Mouse (Mus musculus) intestine, embryonic 16.5 days (tissue): ENCODE measurements at regions not wholly inside any gene's neighbourhood (a gene's known extent, or its start where the extent isn't known, plus 50 kb on each side); places are given as distances from the start of the nearest gene placed in this dataset.

ENCODE experiments used
- ATAC-seq: fragments of 200-750 bp; cut with Nextera tagmentation; 2 replicates; pipeline ENCODE4 v1.8.0; 2017; ENCODE audit warnings: moderate TSS enrichment, moderate library complexity
- H3K27ac ChIP-seq: fragments of 300-500 bp; sonication (generic); 2 replicates; pipeline ENCODE4 v1.5.1; 2014; ENCODE audit warnings: mild to moderate bottlenecking, low read length
- H3K27me3 ChIP-seq: fragments of 300-500 bp; sonication (generic); replicated peaks from 2 replicates; pipeline ENCODE4 v1.6.1; 2014; ENCODE audit warnings: low read length, control low read depth, mixed read lengths; ENCODE audit not compliant: control insufficient read depth, insufficient read depth
- H3K36me3 ChIP-seq: fragments of 300-500 bp; sonication (generic); 2 replicates; pipeline ENCODE4 v1.6.1; 2014; ENCODE audit warnings: low read length, control low read depth; ENCODE audit not compliant: control insufficient read depth, insufficient read depth
- H3K4me1 ChIP-seq: fragments of 300-500 bp; sonication (generic); 2 replicates; pipeline ENCODE4 v1.6.1; 2014; ENCODE audit warnings: low read length, control low read depth, mixed read lengths; ENCODE audit not compliant: control insufficient read depth, insufficient read depth
- H3K4me2 ChIP-seq: fragments of 300-500 bp; sonication (generic); 2 replicates; pipeline ENCODE4 v1.6.1; 2014; ENCODE audit warnings: low read depth, low read length, control low read depth
- H3K4me3 ChIP-seq: fragments of 300-500 bp; sonication (generic); 2 replicates; pipeline ENCODE4 v1.5.1; 2014; ENCODE audit warnings: mild to moderate bottlenecking, low read length
- H3K9ac ChIP-seq: fragments of 300-500 bp; sonication (generic); 2 replicates; pipeline ENCODE4 v1.6.1; 2014; ENCODE audit warnings: low read depth, low read length
- H3K9me3 ChIP-seq: fragments of 300-500 bp; sonication (generic); 2 replicates; pipeline ENCODE4 v1.6.1; 2016; ENCODE audit warnings: low read length, control low read depth; ENCODE audit not compliant: control insufficient read depth
- WGBS: fragments of 180-500 bp; shearing (Covaris S2); extraction: QIAGEN DNeasy Blood & Tissue Kit; methylation state at CpG from one replicate; pipeline ENCODE4 v1.1.7; 2014; 5-methylcytosine and 5-hydroxymethylcytosine counted together

GRCm38 (mm10) chr15:64541395-64541794 is 276.1 kb upstream of the Gm21798 start:
- 80% methylated on average over 3 of the region's 3 CpGs for WGBS
- no peak overlapping the region for H3K27ac ChIP-seq

GRCm38 (mm10) chr15:64542250-64542901 is 275.1 kb upstream of the Gm21798 start:
- Histone ChIP-seq H3K9me3 (no peaks in the 10 kb centered on the region), H3K4me2 (no peak overlapping the region), H3K9ac (no peak overlapping the region), H3K27ac (no peak overlapping the region), H3K4me1 (no peaks in the 10 kb centered on the region; the same call in 1 of the 2 replicates), H3K27me3 (no peaks in the 10 kb centered on the region), H3K4me3 (no peak overlapping the region), H3K36me3 (no peaks in the 10 kb centered on the region)
- ATAC-seq, result no peak
- 75% methylated on average over 8 of the region's 8 CpGs for WGBS

More at GRCm38 (mm10) chr15:64541395-64541794, 276.1 kb upstream of the Gm21798 start:
- H3K4me3 ChIP-seq, result no peak overlapping the region
- H3K36me3 ChIP-seq, result no peaks in the 10 kb centered on the region
- H3K9ac ChIP-seq, result no peak overlapping the region
- no peaks in the 10 kb centered on the region for H3K27me3 ChIP-seq
- H3K4me1 ChIP-seq, result no peaks in the 10 kb centered on the region; the same call in 1 of the 2 replicates
- H3K4me2 ChIP-seq, result no peak overlapping the region
- no peak for ATAC-seq
- no peaks in the 10 kb centered on the region for H3K9me3 ChIP-seq

GRCm38 (mm10) chr15:64542908-64543307 is 274.6 kb upstream of the Gm21798 start:
- H3K9me3 ChIP-seq, result no peaks in the 10 kb centered on the region
- no peaks in the 10 kb centered on the region for H3K36me3 ChIP-seq
- ATAC-seq, result no peak
- H3K27me3 ChIP-seq, result no peaks in the 10 kb centered on the region
- H3K9ac ChIP-seq, result no peak overlapping the region
- H3K4me3 ChIP-seq, result no peak overlapping the region
- WGBS, result 73% methylated on average over 1 of the region's 1 CpGs
- H3K4me1 ChIP-seq, result no peaks in the 10 kb centered on the region; the same call in 1 of the 2 replicates
- H3K27ac ChIP-seq, result no peak overlapping the region
- no peak overlapping the region for H3K4me2 ChIP-seq

GRCm38 (mm10) chr15:64546035-64546434 is 271.5 kb upstream of the Gm21798 start:
- H3K4me1 ChIP-seq, result no peaks in the 10 kb centered on the region
- H3K4me3 ChIP-seq, result no peak overlapping the region
- H3K9me3 ChIP-seq, result no peaks in the 10 kb centered on the region
- no peak overlapping the region for H3K9ac ChIP-seq
- no peak overlapping the region for H3K27ac ChIP-seq
- no peaks in the 10 kb centered on the region for H3K27me3 ChIP-seq
- H3K4me2 ChIP-seq, result no peak overlapping the region
- no peaks in the 10 kb centered on the region for H3K36me3 ChIP-seq
- ATAC-seq, result no peak

- WGBS, result 83% methylated on average over 2 of the region's 2 CpGs
- H3K27ac ChIP-seq, result no peak overlapping the region
- no peak overlapping the region for H3K4me2 ChIP-seq
- H3K9ac ChIP-seq, result no peak overlapping the region
- H3K9me3 ChIP-seq, result no peaks in the 10 kb centered on the region
- no peak for ATAC-seq
- H3K27me3 ChIP-seq, result no peaks in the 10 kb centered on the region
- H3K36me3 ChIP-seq, result no peaks in the 10 kb centered on the region
- H3K4me3 ChIP-seq, result no peak overlapping the region
- H3K4me1 ChIP-seq, result no peaks in the 10 kb centered on the region
Observed at GRCm38 (mm10) chr15:64557540-64557939, 260.0 kb upstream of the Gm21798 start.

- no peaks in the 10 kb centered on the region for H3K9me3 ChIP-seq
- H3K27me3 ChIP-seq, result no peaks in the 10 kb centered on the region
- WGBS, result 62% methylated on average over 1 of the region's 1 CpGs
- no peak overlapping the region for H3K27ac ChIP-seq
- no peaks in the 10 kb centered on the region for H3K36me3 ChIP-seq
- H3K4me2 ChIP-seq, result no peak overlapping the region
- H3K9ac ChIP-seq, result no peak overlapping the region
- H3K4me1 ChIP-seq, result no peaks in the 10 kb centered on the region
- no peak for ATAC-seq
- no peak overlapping the region for H3K4me3 ChIP-seq
Observed at GRCm38 (mm10) chr15:64558220-64558619, 259.3 kb upstream of the Gm21798 start.

GRCm38 (mm10) chr15:64562431-64563111 is 254.9 kb upstream of the Gm21798 start:
- no peak for ATAC-seq

GRCm38 (mm10) chr15:64564703-64565102 is 252.8 kb upstream of the Gm21798 start:
- H3K9ac ChIP-seq, result no peak overlapping the region
- no peak overlapping the region for H3K4me3 ChIP-seq
- WGBS, result 60% methylated on average over 3 of the region's 3 CpGs
- peak; percentile 71 for ATAC-seq
- no peaks in the 10 kb centered on the region for H3K36me3 ChIP-seq
- no peaks in the 10 kb centered on the region for H3K9me3 ChIP-seq
- no peaks in the 10 kb centered on the region for H3K27me3 ChIP-seq
- no peak overlapping the region for H3K4me2 ChIP-seq
- no peaks in the 10 kb centered on the region for H3K4me1 ChIP-seq
- H3K27ac ChIP-seq, result no peak overlapping the region

More at GRCm38 (mm10) chr15:64562431-64563111, 254.9 kb upstream of the Gm21798 start:
- H3K9ac ChIP-seq, result no peak overlapping the region
- H3K36me3 ChIP-seq, result no peaks in the 10 kb centered on the region
- H3K4me2 ChIP-seq, result no peak overlapping the region
- no peak overlapping the region for H3K4me3 ChIP-seq
- H3K27ac ChIP-seq, result no peak overlapping the region
- WGBS, result 72% methylated on average over 3 of the region's 3 CpGs
- no peaks in the 10 kb centered on the region for H3K4me1 ChIP-seq
- no peaks in the 10 kb centered on the region for H3K27me3 ChIP-seq
- H3K9me3 ChIP-seq, result no peaks in the 10 kb centered on the region

- WGBS, result 88% methylated on average over 1 of the region's 1 CpGs
Observed at GRCm38 (mm10) chr15:64576891-64577535, 240.5 kb upstream of the Gm21798 start.

More at GRCm38 (mm10) chr15:64576891-64577535, 240.5 kb upstream of the Gm21798 start:
- Histone ChIP-seq H3K9ac (no peak overlapping the region), H3K36me3 (no peaks in the 10 kb centered on the region), H3K27me3 (no peaks in the 10 kb centered on the region), H3K4me1 (no peaks in the 10 kb centered on the region), H3K9me3 (no peaks in the 10 kb centered on the region), H3K4me2 (no peak overlapping the region), H3K4me3 (no peak overlapping the region), H3K27ac (no peak overlapping the region)
- ATAC-seq, result no peak
